Comparison of ENCODE assay signal across 8 mouse cellular contexts in the genomic region with DNA sequence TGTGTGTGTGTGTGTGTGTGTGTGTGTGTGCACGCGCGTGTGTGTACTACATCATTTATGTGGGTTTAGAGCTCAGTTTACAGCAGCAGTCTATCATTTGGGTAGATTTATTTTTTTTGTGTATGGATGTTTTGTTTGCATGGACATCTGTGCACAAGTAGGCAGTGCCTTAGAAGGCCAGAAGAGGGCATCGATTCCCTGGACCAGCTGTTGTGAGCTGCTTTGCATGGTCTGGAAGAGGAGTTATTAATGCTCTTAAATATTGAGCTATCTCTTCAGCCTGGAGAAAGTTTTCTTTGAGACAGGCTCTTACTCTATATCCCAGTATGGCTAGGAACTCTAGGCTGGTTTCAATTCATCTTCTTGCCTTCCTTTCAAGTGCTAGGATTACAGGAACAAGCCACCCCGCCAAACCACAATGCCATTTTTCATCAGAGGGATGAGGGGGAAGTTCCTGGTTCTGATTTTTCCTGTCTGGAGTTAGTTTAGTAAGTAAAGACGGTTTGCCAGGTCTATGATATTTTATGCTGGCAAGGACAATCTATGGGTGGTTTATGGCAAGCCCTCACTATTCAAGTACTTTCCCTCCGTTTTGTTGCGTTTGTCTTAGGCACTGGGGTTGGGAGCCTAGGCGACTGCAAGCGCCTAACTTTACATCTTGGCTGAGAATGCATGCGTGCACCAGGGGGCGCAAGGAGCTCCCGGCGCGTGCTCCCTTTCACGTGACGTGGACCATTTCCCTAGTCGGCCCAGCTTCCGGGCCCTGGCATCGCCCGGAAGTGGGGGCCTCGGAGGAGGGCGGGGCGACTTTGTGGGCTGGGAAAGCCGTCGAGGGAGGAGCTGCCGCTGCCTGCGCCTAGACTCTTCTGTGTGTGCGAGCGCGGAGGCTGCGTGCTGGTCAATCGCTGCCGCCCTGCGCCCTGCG. TPM values are rescaled to one million over a fixed set of nuclear protein-coding genes. Genes with fewer than 3 reads are reported as not detected.
A peak's percentile ranks its signal among the peaks of the same experiment; 100 is the strongest.
DNase-seq lines count a peak whose midpoint lies in the region; ATAC-seq and TF ChIP-seq lines count a peak whose summit lies in the region.

A gene (plus strand): TSS at position 859 of the 925 bp plus-strand sequence.

- peak within 1 kb of the TSS; percentile 41 for H3K4me3 ChIP-seq in cortical plate, adult 2 months (ENCODE audit: insufficient read depth, low read length)

- no peak within 1 kb of the TSS for H3K27ac ChIP-seq in cortical plate, adult 2 months (ENCODE audit: insufficient read depth, low read length)

- peak; percentile 82 to 86 for DNase-seq in gastrocnemius, adult 8-10 months (ENCODE audit: low spot score in 2 of 2)
- DNase-seq in induced T-regulatory cell, adult 2 months (ENCODE audit: low read depth), result peak; percentile 94
- peak; percentile 82 to 90 for DNase-seq in left cerebral cortex, adult 9 months (ENCODE audit: low spot score in 2 of 2)
- DNase-seq in right cerebral cortex, postnatal 14 days, result peak; percentile 89
- DNase-seq in urinary bladder, postnatal 36 days (ENCODE audit: low spot score in 2 of 2), result peak; percentile 81 to 88

- TF ChIP-seq POLR2A in cortical plate, adult 2 months (IDR thresholded peaks at IDR 0.05; ENCODE audit: extremely low read depth, insufficient read depth, low read length), result peak; percentile 82

- TF ChIP-seq CTCF in cortical plate, adult 2 months (IDR thresholded peaks at IDR 0.05; ENCODE audit: extremely low read depth, insufficient read depth, low read length), result peak; percentile 63

- no peaks in the 10 kb centered on the region for H3K4me1 ChIP-seq in cortical plate, adult 2 months (ENCODE audit: control insufficient read depth, insufficient read depth, low read length)

- ATAC-seq in activated CD4-positive, CD25-positive, alpha-beta regulatory T cell, adult 4 months, result peak; percentile 97
- peak; percentile 91 for ATAC-seq in megakaryocyte progenitor cell, adult 5-6 weeks (replicated peaks; ENCODE audit: poor library complexity)

RNA-seq across cellular contexts. Expression of the gene that starts here (rescaled TPM):
- polyA plus RNA-seq in activated CD4-positive, CD25-positive, alpha-beta regulatory T cell, adult 4 months (2017; shearing (Covaris generic)), result 1 to 10 TPM; 6.2 to 8.2 TPM
- polyA plus RNA-seq in cortical plate, adult 2 months (2012; rRNA removed), result 2.6 and 2.8 TPM in 2 replicates
- 1 to 10 TPM; 7.1 to 8.3 (median 7.6) TPM for total RNA-seq in gastrocnemius, adult 8-10 months (2022)
- 3.9 and 8.3 TPM in 2 replicates for total RNA-seq in megakaryocyte progenitor cell, adult 5-6 weeks (2015)
- 3.5 and 4.2 TPM in 2 replicates for total RNA-seq in megakaryocyte progenitor cell, adult 5-6 weeks (2017)
